Mouse (Mus musculus) olfactory bulb, adult 2 months (tissue): ENCODE measurements around the gene Tram2.

Experiments used
- CTCF ChIP-seq: fragments of 200-500 bp; IDR thresholded peaks from 2 replicates; pipeline ENCODE4 v1.5.1; 2012; ENCODE audit warnings: low read depth, mild to moderate bottlenecking, low read length, moderate library complexity; ENCODE audit not compliant: insufficient read depth
- POLR2A ChIP-seq: fragments of 200-500 bp; IDR thresholded peaks from 2 replicates; pipeline ENCODE4 v1.6.1; 2012; ENCODE audit warnings: mild to moderate bottlenecking, low read depth, low read length, moderate library complexity; ENCODE audit not compliant: insufficient read depth

DNA sequence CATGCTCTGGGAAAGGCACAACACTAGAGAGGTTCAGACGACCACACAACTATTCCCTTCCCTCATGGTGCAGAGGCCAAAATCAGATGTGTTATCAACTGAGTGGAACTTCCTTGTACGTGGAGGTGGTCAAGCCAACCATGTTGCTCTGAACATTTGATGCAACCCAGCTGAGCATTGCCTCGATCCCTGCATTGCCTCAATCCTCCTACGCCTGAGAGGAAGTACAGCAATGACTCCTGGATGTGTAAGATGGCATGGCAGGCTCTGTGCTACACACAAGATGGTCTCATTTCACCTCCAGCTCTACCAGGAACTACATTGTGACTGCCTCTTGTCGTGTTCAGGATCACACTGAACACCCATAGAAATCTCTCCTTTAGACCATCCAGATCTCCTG is 30.0 kb downstream of the Tram2 start:
- no peak for TF ChIP-seq CTCF
- TF ChIP-seq POLR2A: no peak
